Mouse (Mus musculus) limb, embryonic 14.5 days (tissue): ENCODE results near the gene Rtp4. TPM values are rescaled to one million over a fixed set of nuclear protein-coding genes. Genes with fewer than 3 reads are reported as not detected.

Experiments used
- ATAC-seq: fragments of 200-750 bp; cut with Nextera tagmentation; 2 replicates; pipeline ENCODE4 v1.8.0; 2017; ENCODE audit warnings: low read depth, moderate number of reproducible peaks, moderate TSS enrichment; ENCODE audit not compliant: low FRiP score
- DNase-seq: peaks from one replicate; pipeline ENCODE4 v3.0.0-alpha.2; 2015; ENCODE audit warnings: low spot score
- H3K27ac ChIP-seq: fragments of 300-500 bp; sonication (generic); replicated peaks from 2 replicates; pipeline ENCODE4 v1.5.1; 2014; ENCODE audit warnings: low read depth, mild to moderate bottlenecking, low read length, moderate library complexity, mixed read lengths
- H3K27me3 ChIP-seq: fragments of 300-500 bp; sonication (generic); 2 replicates; pipeline ENCODE4 v1.6.1; 2014; ENCODE audit warnings: low read length, mixed read lengths; ENCODE audit not compliant: control insufficient read depth, insufficient read depth
- H3K36me3 ChIP-seq: fragments of 300-500 bp; sonication (generic); 2 replicates; pipeline ENCODE4 v1.6.1; 2014; ENCODE audit warnings: mild to moderate bottlenecking, low read length, moderate library complexity, mixed read lengths; ENCODE audit not compliant: control insufficient read depth, insufficient read depth
- H3K4me1 ChIP-seq: fragments of 300-500 bp; sonication (generic); 2 replicates; pipeline ENCODE4 v1.6.1; 2014; ENCODE audit warnings: antibody characterized with exemption, low read length, mixed read lengths; ENCODE audit not compliant: control insufficient read depth, insufficient read depth
- H3K4me2 ChIP-seq: fragments of 300-500 bp; sonication (generic); replicated peaks from 2 replicates; pipeline ENCODE4 v1.6.1; 2014; ENCODE audit warnings: low read depth, mild to moderate bottlenecking, low read length, moderate library complexity; ENCODE audit not compliant: severe bottlenecking
- H3K4me3 ChIP-seq: fragments of 300-500 bp; sonication (generic); replicated peaks from 2 replicates; pipeline ENCODE4 v1.5.1; 2014; ENCODE audit warnings: low read length
- H3K9ac ChIP-seq: fragments of 300-500 bp; sonication (generic); 2 replicates; pipeline ENCODE4 v1.6.1; 2014; ENCODE audit warnings: mild to moderate bottlenecking, low read depth, low read length, moderate library complexity; ENCODE audit not compliant: severe bottlenecking
- H3K9me3 ChIP-seq: fragments of 300-500 bp; sonication (generic); 2 replicates; pipeline ENCODE4 v1.6.1; 2016; ENCODE audit warnings: low read length; ENCODE audit not compliant: control insufficient read depth
- POLR2A ChIP-seq: fragments of 200-500 bp; IDR thresholded peaks from 2 replicates; pipeline ENCODE4 v1.8.0; 2012; ENCODE audit warnings: inconsistent platforms, mild to moderate bottlenecking, moderate library complexity, borderline replicate concordance; ENCODE audit not compliant: insufficient read depth, insufficient read length; ENCODE audit errors: extremely low read depth
- WGBS: fragments of 180-500 bp; shearing (Covaris S2); extraction: QIAGEN DNeasy Blood & Tissue Kit; methylation state at CpG from one replicate; pipeline ENCODE4 v1.1.7; 2014; 5-methylcytosine and 5-hydroxymethylcytosine counted together
- polyA plus RNA-seq, 2 experiments: library from polyadenylated mRNA; depleted of rRNA in 1 of 2; stranded (reverse) in 1 of 2; unstranded in 1 of 2; fragments of >200 nt; fragmentation: Nextera tagmentation in 1 of 2; extraction: Ambion mirVana in 1 of 2; gene quantifications; 2 replicates each; pipeline versions ENCODE4 v1.2.1 to v1.2.3; 2012 to 2014

Gene Rtp4
- polyA plus RNA-seq, 2 experiments: 4.2 to 5.7 TPM

GRCm38 (mm10) chr16:23511166-23511935 lies 8.7 kb upstream of the Rtp4 start:
- ATAC-seq (no peak), DNase-seq (no peak)
- H3K9me3 ChIP-seq: no peaks in the 10 kb centered on the region
- no peak overlapping the region for H3K9ac ChIP-seq
- H3K27ac ChIP-seq: no peak overlapping the region
- H3K36me3 ChIP-seq: no peaks in the 10 kb centered on the region
- 78% methylated on average over 4 of the region's 4 CpGs for WGBS
- no peak overlapping the region for H3K4me3 ChIP-seq
- TF ChIP-seq POLR2A: no peak
- H3K4me2 ChIP-seq: no peak overlapping the region
- no peaks in the 10 kb centered on the region for H3K27me3 ChIP-seq
- H3K4me1 ChIP-seq: peaks cover 8% of the 10 kb centered on the region

- TF ChIP-seq POLR2A: no peak
- H3K9ac ChIP-seq: no peak overlapping the region
- WGBS: 74% methylated on average over 1 of the region's 1 CpGs
These were observed 6.7 kb upstream of the Rtp4 start for GRCm38 (mm10) chr16:23513401-23513800.

DNA sequence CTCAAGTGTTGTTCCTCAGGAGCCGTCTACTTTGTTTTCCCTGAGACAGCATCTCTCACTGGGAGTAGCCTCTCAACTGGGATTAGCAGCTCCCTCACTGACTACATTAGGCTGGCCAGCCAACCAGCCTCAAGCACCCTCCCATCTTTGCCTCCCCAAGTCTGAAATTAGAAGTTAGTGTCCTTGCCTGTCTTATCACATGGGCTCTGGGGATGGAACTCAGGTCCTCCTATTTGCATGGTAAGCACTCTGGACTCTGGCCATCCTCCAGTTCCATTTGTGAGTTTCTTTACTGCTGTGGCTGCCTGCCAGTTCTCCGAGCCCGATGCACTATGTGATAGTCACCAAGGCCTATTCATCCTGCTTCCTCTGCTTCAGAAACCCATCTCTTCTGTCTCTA lies 4.3 kb upstream of the Rtp4 start:
- peaks cover 34% of the 10 kb centered on the region for H3K4me1 ChIP-seq
- no peak for ATAC-seq
- H3K4me2 ChIP-seq: no peak overlapping the region
- H3K9me3 ChIP-seq: no peaks in the 10 kb centered on the region
- no peak overlapping the region for H3K27ac ChIP-seq
- H3K4me3 ChIP-seq: no peak overlapping the region
- H3K36me3 ChIP-seq: no peaks in the 10 kb centered on the region
- H3K27me3 ChIP-seq: no peaks in the 10 kb centered on the region
- H3K9ac ChIP-seq: no peak overlapping the region
- TF ChIP-seq POLR2A: no peak
- DNase-seq: no peak
- WGBS: 57% methylated on average over 3 of the region's 3 CpGs

More at GRCm38 (mm10) chr16:23513401-23513800, 6.7 kb upstream of the Rtp4 start:
- H3K27me3 ChIP-seq: no peaks in the 10 kb centered on the region
- H3K4me1 ChIP-seq: peaks cover 22% of the 10 kb centered on the region
- H3K4me2 ChIP-seq: no peak overlapping the region
- H3K36me3 ChIP-seq: no peaks in the 10 kb centered on the region
- H3K9me3 ChIP-seq: no peaks in the 10 kb centered on the region
- ATAC-seq: no peak
- H3K4me3 ChIP-seq: no peak overlapping the region
- no peak overlapping the region for H3K27ac ChIP-seq
- no peak for DNase-seq

DNA sequence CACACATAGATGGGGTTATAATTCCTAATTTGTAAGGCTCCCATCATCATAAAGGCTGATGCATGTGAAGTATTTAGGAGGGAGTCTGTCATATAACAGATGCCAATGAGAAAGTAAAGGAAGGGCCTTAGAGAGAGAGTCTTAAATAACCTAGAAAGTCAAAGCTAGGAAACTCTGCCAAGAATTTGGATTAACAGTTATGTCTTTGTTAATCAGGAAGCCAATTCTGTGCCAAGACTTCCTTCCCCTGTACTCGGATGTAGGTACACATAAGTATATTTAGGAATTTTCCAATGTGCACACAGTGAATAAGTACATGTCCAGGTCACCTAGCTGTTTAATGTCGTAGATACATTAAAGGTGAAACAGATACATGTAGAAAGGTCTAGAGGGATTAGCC lies 3.5 kb upstream of the Rtp4 start:
- Histone ChIP-seq H3K27ac (0 out of 2 replicates have a peak overlapping the region, but pooled peaks have one; percentile 8), H3K4me3 (no peak overlapping the region), H3K4me1 (peaks cover 38% of the 10 kb centered on the region), H3K9ac (no peak overlapping the region), H3K9me3 (no peaks in the 10 kb centered on the region), H3K4me2 (no peak overlapping the region), H3K36me3 (no peaks in the 10 kb centered on the region), H3K27me3 (no peaks in the 10 kb centered on the region)
- TF ChIP-seq POLR2A: no peak
- ATAC-seq (no peak), DNase-seq (peak; percentile 56)
- WGBS: 48% methylated on average over 2 of the region's 2 CpGs

GRCm38 (mm10) chr16:23517230-23517629 lies 2.9 kb upstream of the Rtp4 start:
- Histone ChIP-seq H3K4me2 (no peak overlapping the region), H3K9ac (no peak overlapping the region), H3K4me1 (peaks cover 42% of the 10 kb centered on the region), H3K27ac (no peak overlapping the region), H3K9me3 (no peaks in the 10 kb centered on the region), H3K27me3 (no peaks in the 10 kb centered on the region), H3K36me3 (no peaks in the 10 kb centered on the region), H3K4me3 (no peak overlapping the region)
- 81% methylated on average over 5 of the region's 5 CpGs for WGBS
- DNase-seq (no peak), ATAC-seq (no peak)
- no peak for TF ChIP-seq POLR2A
